Mouse (Mus musculus) erythroblast, adult 5-6 weeks (primary cell): Measurements from ENCODE around the gene Npr3. TPM values are rescaled to one million over a fixed set of nuclear protein-coding genes. Genes with fewer than 3 reads are reported as not detected.

Experiments used
- ATAC-seq: replicated peaks from 2 replicates; pipeline ENCODE4 v1.8.0; 2016; ENCODE audit warnings: moderate number of reproducible peaks, mild to moderate bottlenecking, moderate TSS enrichment, inconsistent platforms; ENCODE audit not compliant: poor library complexity, low FRiP score, severe bottlenecking
- total RNA-seq, 2 experiments: library from RNA; stranded (forward) in 1 of 2; stranded (reverse) in 1 of 2; fragments of 150-400 nt in 1 of 2; fragments of 200-764, 138-1000 nt in 1 of 2; gene quantifications; 2 replicates each; pipeline versions ENCODE4 v1.2.3 to v1.2.4; 2015 to 2017; ENCODE audit warnings: low replicate concordance in 2 of 2

The Npr3 gene
- total RNA-seq (2015; ENCODE audit: low replicate concordance): not detected in 2 replicates
- not detected in 2 replicates for total RNA-seq (2017; ENCODE audit: low replicate concordance)

GRCm38 (mm10) chr15:11906571-11907531 lies at the start of gene Npr3:
TSS of gene Npr3 (minus strand) at chr15:11907287.
- ATAC-seq: no peak

GRCm38 (mm10) chr15:11956129-11956528 lies 49.0 kb upstream of the Npr3 start:
- ATAC-seq: no peak

GRCm38 (mm10) chr15:11954190-11954589 lies 47.1 kb upstream of the Npr3 start:
- ATAC-seq: no peak

- no peak for ATAC-seq
Observed at GRCm38 (mm10) chr15:11952159-11952558, 45.1 kb upstream of the Npr3 start.

- no peak for ATAC-seq
Observed at GRCm38 (mm10) chr15:11951181-11951580, 44.1 kb upstream of the Npr3 start.

- ATAC-seq: no peak
Observed at GRCm38 (mm10) chr15:11950144-11950543, 43.1 kb upstream of the Npr3 start.

- no peak for ATAC-seq
Observed at GRCm38 (mm10) chr15:11949490-11949889, 42.4 kb upstream of the Npr3 start.

- no peak for ATAC-seq
Observed at GRCm38 (mm10) chr15:11940855-11941254, 33.8 kb upstream of the Npr3 start.

GRCm38 (mm10) chr15:11927742-11928141 lies 20.7 kb upstream of the Npr3 start:
- no peak for ATAC-seq

- no peak for ATAC-seq
Observed at GRCm38 (mm10) chr15:11914101-11914500, 7.0 kb upstream of the Npr3 start.

- ATAC-seq: no peak
Observed at GRCm38 (mm10) chr15:11909875-11910274, 2.8 kb upstream of the Npr3 start.

- ATAC-seq: no peak
Observed at GRCm38 (mm10) chr15:11908166-11908565, 1.1 kb upstream of the Npr3 start.

- ATAC-seq: no peak
Observed at GRCm38 (mm10) chr15:11906021-11906570, 991 bp downstream of the Npr3 start.

- no peak for ATAC-seq
Observed at GRCm38 (mm10) chr15:11904848-11905672, 2.0 kb downstream of the Npr3 start.

- ATAC-seq: no peak
Observed at GRCm38 (mm10) chr15:11904043-11904847, 2.8 kb downstream of the Npr3 start.

- no peak for ATAC-seq
Observed at GRCm38 (mm10) chr15:11903196-11904042, 3.7 kb downstream of the Npr3 start.

GRCm38 (mm10) chr15:11897617-11898016 lies 9.5 kb downstream of the Npr3 start:
- no peak for ATAC-seq

- no peak for ATAC-seq
Observed at GRCm38 (mm10) chr15:11897162-11897561, 9.9 kb downstream of the Npr3 start.

- ATAC-seq: no peak
Observed at GRCm38 (mm10) chr15:11893969-11894368, 13.1 kb downstream of the Npr3 start.
